Mouse (Mus musculus) midbrain, embryonic 13.5 days (tissue): Measurements from ENCODE around the gene Tmem218. TPM values are rescaled to one million over a fixed set of nuclear protein-coding genes. Genes with fewer than 3 reads are reported as not detected.

Experiments
- ATAC-seq: fragments of 200-750 bp; cut with Nextera tagmentation; 2 replicates; pipeline ENCODE4 v1.8.0; 2017; ENCODE audit warnings: mild to moderate bottlenecking, moderate TSS enrichment, moderate library complexity
- H3K27ac ChIP-seq: fragments of 300-500 bp; sonication (generic); 2 replicates; pipeline ENCODE4 v1.5.1; 2015; ENCODE audit warnings: inconsistent platforms, mild to moderate bottlenecking, moderate library complexity
- H3K27me3 ChIP-seq: fragments of 300-500 bp; sonication (generic); 2 replicates; pipeline ENCODE4 v1.6.1; 2015; ENCODE audit warnings: mild to moderate bottlenecking, inconsistent platforms
- H3K36me3 ChIP-seq: fragments of 300-500 bp; sonication (generic); 2 replicates; pipeline ENCODE4 v1.6.1; 2015; ENCODE audit warnings: mild to moderate bottlenecking, inconsistent platforms
- H3K4me1 ChIP-seq: fragments of 300-500 bp; sonication (generic); replicated peaks from 2 replicates; pipeline ENCODE4 v1.6.1; 2015; ENCODE audit warnings: inconsistent platforms
- H3K4me2 ChIP-seq: fragments of 300-500 bp; sonication (generic); replicated peaks from 2 replicates; pipeline ENCODE4 v1.6.1; 2015; ENCODE audit warnings: moderate library complexity, mild to moderate bottlenecking, inconsistent platforms
- H3K4me3 ChIP-seq: fragments of 300-500 bp; sonication (generic); replicated peaks from 2 replicates; pipeline ENCODE4 v1.5.1; 2015; ENCODE audit warnings: mild to moderate bottlenecking, inconsistent platforms
- H3K9ac ChIP-seq: fragments of 300-500 bp; sonication (generic); replicated peaks from 2 replicates; pipeline ENCODE4 v1.6.1; 2015; ENCODE audit warnings: mild to moderate bottlenecking, inconsistent platforms
- H3K9me3 ChIP-seq: fragments of 300-500 bp; sonication (generic); 2 replicates; pipeline ENCODE4 v1.6.1; 2016; ENCODE audit warnings: mild to moderate bottlenecking, inconsistent platforms
- WGBS: fragments of 180-500 bp; shearing (Covaris S2); methylation state at CpG from one replicate; pipeline ENCODE4 v1.1.7; 2015; 5-methylcytosine and 5-hydroxymethylcytosine counted together
- polyA plus RNA-seq: library from polyadenylated mRNA; unstranded; fragments of >200 nt; fragmentation: Nextera tagmentation; extraction: Ambion mirVana; gene quantifications from 2 replicates; pipeline ENCODE4 v1.2.1, GENCODE M21; 2015

Gene Tmem218
- polyA plus RNA-seq, 1 experiment from 2014 or later = 12.7 TPM

DNA sequence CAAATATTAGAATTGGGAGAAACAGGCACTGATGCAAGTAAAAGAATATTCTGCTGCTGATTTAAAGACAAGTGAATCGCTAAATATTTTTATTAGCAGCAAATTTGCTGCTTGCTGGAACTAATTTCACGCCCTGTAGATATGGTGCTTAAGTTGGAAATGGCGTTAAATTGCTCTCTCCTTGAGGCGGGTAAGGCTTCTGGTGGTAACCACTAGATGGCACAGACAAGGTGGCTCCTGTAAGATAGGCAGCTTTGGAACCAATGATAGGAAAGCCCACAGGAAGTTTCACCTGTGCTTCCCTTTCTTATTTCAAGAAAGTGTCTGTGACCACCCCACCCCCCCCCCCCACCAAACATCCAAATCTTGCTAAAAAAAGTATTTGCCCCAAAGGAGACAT, 11.0 kb upstream of the Tmem218 start:
- Histone ChIP-seq H3K9ac (no peak overlapping the region), H3K27me3 (no peaks in the 10 kb centered on the region), H3K36me3 (no peaks in the 10 kb centered on the region), H3K27ac (no peak overlapping the region), H3K9me3 (no peaks in the 10 kb centered on the region), H3K4me1 (no peaks in the 10 kb centered on the region), H3K4me3 (no peak overlapping the region), H3K4me2 (no peak overlapping the region)
- 78% methylated on average over 4 of the region's 4 CpGs for WGBS
- no peak for ATAC-seq

DNA sequence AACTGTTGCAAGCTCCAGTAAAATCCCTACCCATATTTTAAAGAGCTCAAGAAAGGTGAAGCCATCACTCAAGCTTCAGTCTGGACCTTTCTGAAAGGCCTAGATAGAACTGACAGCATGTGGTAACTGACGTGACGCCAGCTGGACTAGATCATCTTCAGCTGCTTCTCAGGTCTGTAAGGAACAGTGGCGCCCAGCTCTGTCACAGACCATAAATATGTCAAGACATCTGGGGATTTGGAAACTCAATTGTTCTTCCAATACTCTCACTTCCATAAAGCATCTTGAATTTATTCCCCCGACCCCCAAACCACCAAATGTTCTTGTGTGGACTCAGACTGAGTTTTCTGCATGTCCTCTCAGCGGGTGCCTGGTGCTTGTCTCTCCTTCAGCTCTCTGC, 7.6 kb upstream of the Tmem218 start:
- no peak for ATAC-seq
- peaks cover 6% of the 10 kb centered on the region; the same call in 1 of the 2 replicates for H3K4me1 ChIP-seq
- H3K4me2 ChIP-seq = no peak overlapping the region
- no peaks in the 10 kb centered on the region for H3K36me3 ChIP-seq
- no peaks in the 10 kb centered on the region for H3K9me3 ChIP-seq
- H3K9ac ChIP-seq = no peak overlapping the region
- 87% methylated on average over 5 of the region's 5 CpGs for WGBS
- no peak overlapping the region for H3K4me3 ChIP-seq
- H3K27me3 ChIP-seq = no peaks in the 10 kb centered on the region
- no peak overlapping the region for H3K27ac ChIP-seq

DNA sequence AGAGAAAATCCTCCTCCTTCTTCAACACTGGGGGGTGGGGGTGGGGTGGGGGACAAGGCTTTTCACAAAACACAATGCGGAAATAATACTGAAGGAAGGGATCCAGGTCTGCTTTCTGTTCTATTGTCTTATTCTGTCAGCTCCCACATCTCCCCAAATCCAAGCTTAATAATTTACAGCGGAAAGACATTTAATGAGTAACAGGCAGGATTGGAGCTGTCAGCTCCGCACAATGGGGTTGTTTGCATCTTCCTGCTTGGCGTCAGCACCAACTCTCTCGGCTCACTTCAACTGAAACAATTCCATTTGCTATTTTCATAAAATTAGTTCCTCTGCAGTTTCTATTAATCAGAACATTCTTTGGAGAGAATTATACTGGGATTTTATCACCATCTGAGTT, 4.1 kb upstream of the Tmem218 start:
- no peaks in the 10 kb centered on the region for H3K9me3 ChIP-seq
- H3K27ac ChIP-seq = 0 out of 2 replicates have a peak overlapping the region, but pooled peaks have one; percentile 25
- no peaks in the 10 kb centered on the region for H3K36me3 ChIP-seq
- H3K4me1 ChIP-seq = peaks cover 17% of the 10 kb centered on the region
- no peak overlapping the region for H3K4me3 ChIP-seq
- H3K27me3 ChIP-seq = no peaks in the 10 kb centered on the region
- no peak overlapping the region for H3K4me2 ChIP-seq
- 28% methylated on average over 5 of the region's 5 CpGs for WGBS
- no peak for ATAC-seq
- H3K9ac ChIP-seq = no peak overlapping the region

DNA sequence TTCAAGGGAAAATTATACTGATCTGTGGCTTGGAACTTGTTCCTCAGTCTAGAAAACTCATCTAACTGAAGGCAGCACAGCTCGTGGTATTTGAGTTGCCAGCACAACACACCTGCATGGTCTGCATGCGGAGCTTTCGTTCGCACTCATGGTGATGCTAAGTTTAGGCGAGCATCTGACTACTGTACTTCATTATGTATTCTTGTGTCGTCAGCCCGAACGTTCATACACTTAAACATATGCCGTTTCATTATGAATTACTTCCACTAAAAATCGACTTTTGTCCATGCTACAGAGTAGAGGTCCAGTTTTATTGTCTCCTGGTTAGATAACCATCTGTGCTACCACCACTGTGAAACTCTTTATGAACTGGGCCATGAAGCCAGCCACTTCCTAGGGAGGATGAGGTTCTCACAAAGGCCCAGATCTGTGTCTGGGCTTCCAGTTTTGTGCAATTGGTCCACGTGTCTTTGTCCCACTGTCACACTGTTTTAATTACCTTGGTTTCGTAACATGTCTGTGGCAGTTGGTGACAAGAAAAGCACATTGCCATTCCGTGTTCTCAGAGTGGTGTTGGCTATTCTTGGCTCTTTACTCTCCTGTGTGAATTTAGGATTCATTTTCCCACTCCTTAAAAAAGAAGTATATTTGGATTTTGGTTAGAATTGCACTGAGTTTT, 5.2 kb downstream of the Tmem218 start:
- peaks cover 3% of the 10 kb centered on the region; the same call in 1 of the 2 replicates for H3K36me3 ChIP-seq
- no peak overlapping the region for H3K4me3 ChIP-seq
- H3K9ac ChIP-seq = no peak overlapping the region
- no peaks in the 10 kb centered on the region for H3K27me3 ChIP-seq
- no peak for ATAC-seq
- H3K9me3 ChIP-seq = no peaks in the 10 kb centered on the region
- no peak overlapping the region for H3K27ac ChIP-seq
- 91% methylated on average over 13 of the region's 13 CpGs for WGBS
- H3K4me1 ChIP-seq = peaks cover 10% of the 10 kb centered on the region
- H3K4me2 ChIP-seq = no peak overlapping the region

DNA sequence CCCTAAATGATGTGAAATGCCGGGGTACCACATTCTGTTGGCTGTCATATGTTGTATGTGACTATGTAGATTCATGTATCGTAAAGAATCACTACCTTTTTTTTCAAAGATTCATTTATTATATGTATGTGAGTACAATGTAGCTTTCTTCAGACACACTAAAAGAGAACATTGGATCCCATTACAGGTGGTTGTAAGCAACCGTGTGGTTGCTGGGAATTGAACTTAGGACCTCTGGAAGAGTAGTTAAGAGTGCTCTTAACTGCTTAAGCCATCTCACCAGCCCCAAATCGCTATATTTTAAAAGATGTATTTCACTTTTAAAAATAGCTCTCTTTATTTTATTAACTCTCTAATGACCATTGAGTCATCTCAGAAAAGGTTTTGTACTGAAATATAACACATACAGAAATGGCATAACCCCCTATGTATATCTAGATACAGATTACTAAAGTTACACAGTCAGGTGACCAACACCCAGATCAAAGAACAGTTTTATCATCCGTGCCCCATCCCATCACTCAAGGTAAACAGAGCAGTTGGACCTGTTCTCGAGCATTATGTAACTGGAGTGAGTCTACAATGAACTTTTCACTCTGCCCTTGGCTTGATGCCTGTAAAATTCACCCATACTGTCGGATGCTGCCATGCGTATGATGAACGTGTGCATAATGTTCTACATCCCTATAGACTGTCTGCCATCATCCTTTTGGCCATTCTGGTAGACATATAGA, 6.5 kb downstream of the Tmem218 start:
- no peak for ATAC-seq
- Histone ChIP-seq H3K4me1 (no peaks in the 10 kb centered on the region), H3K36me3 (peaks cover 3% of the 10 kb centered on the region; the same call in 1 of the 2 replicates), H3K9ac (no peak overlapping the region), H3K27ac (no peak overlapping the region), H3K9me3 (no peaks in the 10 kb centered on the region), H3K4me3 (no peak overlapping the region), H3K27me3 (no peaks in the 10 kb centered on the region), H3K4me2 (no peak overlapping the region)
- WGBS = 94% methylated on average over 9 of the region's 9 CpGs

DNA sequence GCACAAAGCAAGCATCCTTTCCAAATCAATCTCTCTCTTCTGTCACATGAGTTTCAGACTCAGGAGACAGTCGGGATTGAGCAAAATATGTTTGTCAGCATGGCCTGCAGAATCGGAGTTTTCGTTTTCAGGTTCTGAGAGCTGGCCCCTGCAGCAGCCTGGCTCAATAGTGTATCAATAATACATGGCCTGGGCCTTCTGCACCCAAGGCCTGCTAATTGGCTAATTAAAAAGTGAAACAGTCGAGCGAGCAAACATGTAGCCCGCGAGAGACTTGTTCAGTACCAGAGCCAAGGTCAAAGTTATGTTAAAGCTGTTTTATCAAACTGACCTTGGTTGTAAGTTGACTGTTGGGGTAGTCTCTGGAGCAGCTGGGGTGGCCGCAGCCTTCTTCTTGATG, 12.7 kb downstream of the Tmem218 start:
- no peaks in the 10 kb centered on the region for H3K9me3 ChIP-seq
- peak; percentile 55; the same call in 1 of the 2 replicates for ATAC-seq

DNA sequence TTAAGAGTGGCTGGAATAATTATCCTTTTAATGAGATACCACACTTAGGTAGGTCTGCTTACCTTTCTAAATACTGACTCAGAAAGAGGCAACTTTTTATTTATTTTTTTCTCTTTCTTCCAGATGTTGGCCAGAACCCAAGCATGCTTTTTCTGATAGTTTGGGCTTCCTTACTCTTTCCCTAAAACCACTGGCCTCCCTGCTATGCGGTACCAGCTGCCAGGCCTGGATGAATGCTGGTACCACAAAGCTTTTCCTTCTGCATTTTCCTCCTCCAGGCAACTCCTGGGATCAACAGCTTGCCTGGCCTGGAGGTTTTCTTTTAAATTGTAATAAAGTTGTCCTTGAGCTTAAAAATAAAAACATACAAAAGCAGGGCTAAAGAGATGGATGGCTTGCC, 17.6 kb downstream of the Tmem218 start:
- Histone ChIP-seq H3K27me3 (no peaks in the 10 kb centered on the region), H3K4me1 (peaks cover 3% of the 10 kb centered on the region; the same call in 1 of the 2 replicates), H3K9ac (no peak overlapping the region), H3K4me3 (no peak overlapping the region), H3K36me3 (peaks cover 16% of the 10 kb centered on the region), H3K9me3 (no peaks in the 10 kb centered on the region), H3K4me2 (no peak overlapping the region), H3K27ac (no peak overlapping the region)
- ATAC-seq = no peak
- WGBS = 85% methylated on average over 1 of the region's 1 CpGs

More for the DNA sequence above, 12.7 kb downstream of the Tmem218 start:
- Histone ChIP-seq H3K4me3 (no peak overlapping the region), H3K4me1 (no peaks in the 10 kb centered on the region), H3K4me2 (no peak overlapping the region), H3K9ac (no peak overlapping the region), H3K27ac (no peak overlapping the region), H3K36me3 (peaks cover 21% of the 10 kb centered on the region), H3K27me3 (no peaks in the 10 kb centered on the region)
- WGBS = 84% methylated on average over 8 of the region's 8 CpGs

DNA sequence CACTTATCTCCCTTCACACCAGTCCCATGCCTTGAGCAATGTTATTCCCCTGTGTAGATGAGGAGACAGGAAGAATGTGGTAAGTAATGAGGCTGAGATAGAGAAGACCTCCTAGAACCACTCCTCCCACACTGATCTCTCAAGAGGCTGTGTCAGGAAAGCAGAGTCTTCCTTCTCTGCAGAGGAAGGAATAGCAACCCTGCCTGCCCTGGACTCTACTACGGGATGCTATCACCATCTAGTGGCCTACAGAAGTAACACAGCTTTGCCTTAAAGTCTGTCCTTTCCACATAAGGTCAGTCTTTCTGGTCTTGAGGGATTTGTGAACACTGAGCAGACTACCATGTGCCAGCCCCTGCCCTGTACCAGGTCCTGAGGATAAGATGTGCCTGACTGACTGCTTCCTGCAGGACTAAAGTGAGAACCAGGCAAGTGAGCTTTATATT, 21.9 kb downstream of the Tmem218 start:
- 0 out of 2 replicates have a peak, but pooled peaks cover 3% of the 10 kb centered on the region for H3K36me3 ChIP-seq
- H3K9me3 ChIP-seq = no peaks in the 10 kb centered on the region
- H3K4me2 ChIP-seq = no peak overlapping the region
- H3K27me3 ChIP-seq = no peaks in the 10 kb centered on the region
- H3K4me3 ChIP-seq = no peak overlapping the region
- no peak overlapping the region for H3K27ac ChIP-seq
- ATAC-seq = peak; percentile 91
- WGBS = 4% methylated on average over 1 of the region's 1 CpGs
- peaks cover 5% of the 10 kb centered on the region; the same call in 1 of the 2 replicates for H3K4me1 ChIP-seq
- no peak overlapping the region for H3K9ac ChIP-seq

DNA sequence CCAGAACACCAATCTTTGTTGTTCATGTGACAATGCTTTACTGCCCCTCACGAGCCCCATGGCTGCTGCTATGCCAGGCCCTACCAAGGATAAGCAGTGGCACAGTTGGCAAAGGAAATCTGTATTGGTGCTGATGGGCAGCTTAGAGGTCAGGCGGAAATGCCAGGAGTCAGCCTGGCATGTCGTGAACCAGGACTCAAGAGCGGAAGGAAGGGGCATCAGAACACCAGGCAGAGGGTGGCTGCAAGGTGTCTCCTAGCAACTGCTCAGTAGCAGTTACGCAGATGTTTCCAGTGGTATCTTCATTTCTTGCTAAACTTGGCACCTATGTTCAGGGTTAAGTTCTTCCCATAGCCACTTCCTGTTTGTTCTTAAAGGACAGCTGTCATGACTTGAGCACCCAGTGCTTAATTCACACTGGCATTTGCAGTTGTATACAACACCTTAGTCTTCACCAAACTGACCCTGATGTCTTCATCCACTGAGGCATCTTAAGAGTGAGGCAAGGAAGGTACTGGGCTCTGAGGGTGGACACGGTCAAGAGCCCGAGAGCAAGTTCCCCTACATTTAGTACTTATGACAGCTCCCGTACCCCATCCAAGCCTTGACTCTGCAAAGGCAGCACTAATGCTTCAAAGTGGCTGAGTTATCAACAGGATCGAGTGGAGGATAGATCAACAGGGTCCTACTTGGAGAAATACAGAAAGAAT, 22.6 kb downstream of the Tmem218 start:
- 0 out of 2 replicates have a peak, but pooled peaks cover 2% of the 10 kb centered on the region for H3K36me3 ChIP-seq

DNA sequence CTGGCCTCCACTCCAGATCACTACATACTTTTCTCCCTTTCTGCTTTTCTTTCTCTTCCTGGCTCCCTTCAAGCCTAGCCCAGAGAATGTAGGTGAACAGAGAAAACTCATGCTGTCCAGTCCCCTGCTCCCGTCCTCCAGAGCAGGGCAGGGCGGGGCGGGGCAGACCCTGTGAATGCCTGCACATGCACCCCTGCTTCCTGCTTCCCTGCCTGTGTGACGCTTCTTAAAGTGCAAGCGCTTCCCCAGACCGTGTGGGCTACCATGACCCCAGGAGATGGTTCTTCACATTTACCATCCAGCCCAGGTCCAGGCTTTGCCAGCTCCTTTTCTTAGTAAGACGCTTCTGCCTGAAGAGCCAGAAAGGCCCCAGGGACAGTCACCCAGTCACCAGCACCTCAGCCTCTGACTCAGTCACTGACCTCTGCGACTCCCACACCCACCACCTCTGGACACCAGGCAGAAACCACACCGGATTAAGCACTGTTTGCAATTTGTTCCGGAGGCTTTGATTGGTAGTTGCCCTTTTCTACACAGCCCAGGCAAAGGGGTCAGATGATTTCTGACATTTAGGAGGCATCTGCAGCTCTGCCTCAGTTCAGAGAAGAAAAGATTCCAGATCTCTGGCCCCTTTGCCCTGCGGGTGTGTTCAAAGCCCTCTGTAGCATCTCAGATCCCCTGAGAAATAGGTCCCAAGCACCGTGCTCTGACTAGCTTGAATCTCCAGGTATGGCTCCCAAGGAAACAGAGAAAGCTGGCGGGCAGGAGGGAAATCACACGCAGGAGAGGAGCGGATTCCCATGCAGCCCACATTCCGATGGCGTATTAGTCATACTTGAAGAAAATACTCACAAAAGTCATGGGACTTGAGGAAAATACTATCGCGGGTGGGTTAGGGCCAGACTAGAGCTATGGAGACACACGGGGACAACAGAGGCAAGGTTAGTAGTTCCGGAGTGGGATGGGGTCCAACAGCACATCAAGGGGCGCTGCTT, 24.5 kb downstream of the Tmem218 start:
- ATAC-seq = no peak
- Histone ChIP-seq H3K9ac (no peak overlapping the region), H3K4me3 (no peak overlapping the region), H3K9me3 (no peaks in the 10 kb centered on the region), H3K27me3 (no peaks in the 10 kb centered on the region), H3K27ac (no peak overlapping the region), H3K4me1 (peaks cover 5% of the 10 kb centered on the region; the same call in 1 of the 2 replicates), H3K4me2 (no peak overlapping the region), H3K36me3 (no peaks in the 10 kb centered on the region)
- WGBS = 51% methylated on average over 22 of the region's 22 CpGs

More for the DNA sequence above, 22.6 kb downstream of the Tmem218 start:
- H3K27ac ChIP-seq = no peak overlapping the region
- no peak overlapping the region for H3K9ac ChIP-seq
- no peaks in the 10 kb centered on the region for H3K27me3 ChIP-seq
- H3K4me3 ChIP-seq = no peak overlapping the region
- no peak overlapping the region for H3K4me2 ChIP-seq
- ATAC-seq = no peak
- H3K4me1 ChIP-seq = peaks cover 5% of the 10 kb centered on the region; the same call in 1 of the 2 replicates
- H3K9me3 ChIP-seq = no peaks in the 10 kb centered on the region
- 91% methylated on average over 9 of the region's 9 CpGs for WGBS
